Mouse (Mus musculus): ENCODE data around the gene Col4a3. TPM values are rescaled to one million over a fixed set of nuclear protein-coding genes. Genes with fewer than 3 reads are reported as not detected.

The Col4a3 gene
- polyA plus RNA-seq, 1 experiment from 2014 or later: 4.8 TPM

Other genes starting within 250 kb of the Col4a3 start
- 4.3 and 4.9 TPM in 2 replicates for gene Col4a4, start 72 bp upstream of the Col4a3 start, polyA plus RNA-seq (2015; fragmentation: Nextera tagmentation; extraction: Ambion mirVana)
- 217 and 253 TPM in 2 replicates for gene Mff, start 138.0 kb downstream of the Col4a3 start, polyA plus RNA-seq (2015; fragmentation: Nextera tagmentation; extraction: Ambion mirVana)
- 1.1 and 1.7 TPM in 2 replicates for gene Tm4sf20, start 181.5 kb downstream of the Col4a3 start, polyA plus RNA-seq (2015; fragmentation: Nextera tagmentation; extraction: Ambion mirVana)
- not detected in 2 replicates for gene Gm47791, start 184.3 kb downstream of the Col4a3 start, polyA plus RNA-seq (2015; fragmentation: Nextera tagmentation; extraction: Ambion mirVana)

Data from kidney, embryonic 16.5 days (tissue).